Mouse (Mus musculus) embryo, embryonic 10 days (tissue): ENCODE measurements at regions not wholly inside any gene's neighbourhood (a gene's known extent, or its start where the extent isn't known, plus 50 kb on each side); places are given as distances from the start of the nearest gene placed in this dataset.
A peak's percentile ranks its signal among the peaks of the same experiment; 100 is the strongest.

Experiments used
- DNase-seq: peaks from one replicate; pipeline ENCODE4 v3.0.0-alpha.2; 2015; ENCODE audit warnings: low spot score

DNA sequence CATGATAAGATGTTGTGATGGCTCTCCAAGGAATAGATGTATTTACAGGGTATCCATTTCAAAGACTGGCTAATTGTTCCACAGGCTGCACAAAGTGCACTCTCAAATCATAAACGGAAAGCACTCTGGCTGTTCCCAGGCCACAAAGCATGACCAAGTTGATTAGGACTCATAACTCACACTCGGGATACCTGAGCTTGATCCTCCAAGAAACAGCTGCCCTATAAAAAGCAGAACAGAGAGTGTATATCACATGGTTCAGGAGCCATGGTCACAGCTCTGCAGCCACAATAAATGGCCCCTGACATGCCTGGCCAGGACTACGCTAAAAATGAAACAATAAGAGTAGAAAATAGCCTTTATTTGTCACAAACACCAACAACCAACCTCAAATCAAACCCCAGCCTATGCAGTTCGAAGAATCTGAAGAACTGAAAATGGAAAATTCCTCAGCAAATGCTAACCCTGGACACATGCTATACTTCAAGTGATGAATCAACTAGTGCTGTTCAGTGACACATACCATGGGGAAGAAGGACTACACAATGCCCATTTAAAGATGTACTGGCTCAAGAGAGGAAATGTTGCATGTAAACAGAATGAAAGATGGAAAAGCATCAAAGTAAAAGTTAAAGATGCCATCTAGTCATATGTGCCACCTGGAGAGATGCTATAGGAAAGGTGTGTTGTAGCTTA lies 473.5 kb downstream of the Gsdmc2 start:
- no peak for DNase-seq

DNA sequence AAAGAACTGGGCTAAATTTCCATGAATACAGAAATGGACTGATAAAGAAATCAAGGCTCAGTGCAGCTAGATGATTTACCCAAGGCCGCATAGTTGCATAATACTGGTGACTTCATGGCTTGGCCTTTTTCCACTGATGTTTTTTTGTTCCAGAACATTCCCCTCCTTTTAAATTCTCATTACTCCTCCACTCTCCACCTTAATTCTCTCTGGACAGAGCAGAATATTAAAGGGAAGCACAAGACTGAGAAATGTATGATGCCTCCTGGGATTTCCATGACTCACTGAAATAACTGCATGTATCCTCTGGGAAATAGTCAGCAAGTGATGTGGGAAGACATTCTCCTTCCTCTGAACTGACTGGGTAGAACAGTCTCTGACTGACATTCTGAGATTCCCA lies 480.5 kb downstream of the Gsdmc2 start:
- no peak for DNase-seq

DNA sequence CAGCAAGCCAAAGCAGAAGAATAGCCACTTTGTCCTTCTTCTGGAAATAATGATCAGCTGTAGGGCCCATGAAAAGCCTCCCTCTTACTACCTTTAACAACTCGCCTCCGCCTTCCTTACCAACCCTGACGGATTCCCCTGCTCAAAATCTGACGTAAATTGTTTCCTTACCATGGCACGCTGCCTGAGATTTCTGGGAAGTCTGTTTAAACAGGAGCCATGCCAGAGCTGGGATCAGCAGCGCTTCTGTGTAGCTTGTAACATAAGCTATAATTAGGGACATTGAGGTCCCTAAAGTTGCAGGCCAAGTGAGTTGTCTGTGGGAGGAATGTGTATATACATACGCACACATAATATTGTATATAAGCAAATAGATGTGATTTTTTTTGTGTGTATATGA lies 484.6 kb downstream of the Gsdmc2 start:
- DNase-seq, result no peak

DNA sequence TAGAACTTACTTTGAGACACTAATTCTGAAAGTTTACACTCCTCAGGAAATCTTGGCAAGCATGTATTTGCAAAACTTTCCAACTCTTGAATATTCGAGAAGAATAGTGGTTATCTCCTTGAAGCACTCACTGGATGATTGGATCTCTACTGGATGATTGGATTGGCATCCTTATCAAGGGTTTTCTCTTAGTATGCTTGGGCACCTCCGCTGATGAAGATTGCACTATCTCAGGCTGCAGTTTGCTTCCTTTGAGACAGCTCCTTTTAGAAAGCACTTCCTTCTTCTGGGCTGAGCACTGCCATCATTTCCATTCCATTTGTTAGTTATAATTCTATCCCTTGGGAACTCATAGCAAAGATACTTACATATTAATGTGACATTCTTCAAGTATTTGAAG lies 503.2 kb downstream of the Gsdmc2 start:
- DNase-seq, result no peak

DNA sequence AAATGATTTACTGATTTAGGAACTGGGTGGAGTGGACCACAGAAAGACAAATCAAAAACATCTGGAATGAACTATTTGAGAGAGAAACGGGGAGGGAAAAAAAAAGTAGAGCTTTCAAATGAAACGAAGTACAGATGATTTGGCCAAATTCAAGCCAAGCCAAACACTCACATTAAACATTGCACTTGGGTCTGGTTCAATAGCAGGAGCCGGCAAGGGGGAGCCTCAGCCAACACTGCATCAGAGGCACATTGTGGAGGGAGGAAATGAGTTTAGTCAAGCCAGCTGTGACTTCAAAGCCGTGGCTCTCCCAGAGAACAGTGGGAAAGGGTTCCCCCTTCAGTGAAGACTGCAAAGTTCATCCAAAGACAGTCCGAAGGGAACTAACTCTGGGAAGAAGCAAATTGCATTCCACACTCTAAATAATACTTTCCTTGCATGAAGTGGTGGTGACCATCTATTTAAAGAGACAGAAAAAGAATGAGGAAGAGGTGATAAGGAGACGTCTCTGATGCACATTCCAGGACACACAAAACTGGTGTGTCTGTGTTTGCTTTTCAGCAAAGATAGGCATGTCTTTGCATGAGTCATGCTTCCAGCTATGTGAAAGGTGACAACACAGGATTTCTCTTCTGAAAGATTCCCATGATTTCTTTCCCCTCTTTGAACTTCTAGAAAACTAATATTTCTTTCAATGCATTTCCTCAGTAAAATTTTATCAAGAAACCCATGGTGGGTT lies 504.5 kb downstream of the Gsdmc2 start:
- DNase-seq, result peak; percentile 66

DNA sequence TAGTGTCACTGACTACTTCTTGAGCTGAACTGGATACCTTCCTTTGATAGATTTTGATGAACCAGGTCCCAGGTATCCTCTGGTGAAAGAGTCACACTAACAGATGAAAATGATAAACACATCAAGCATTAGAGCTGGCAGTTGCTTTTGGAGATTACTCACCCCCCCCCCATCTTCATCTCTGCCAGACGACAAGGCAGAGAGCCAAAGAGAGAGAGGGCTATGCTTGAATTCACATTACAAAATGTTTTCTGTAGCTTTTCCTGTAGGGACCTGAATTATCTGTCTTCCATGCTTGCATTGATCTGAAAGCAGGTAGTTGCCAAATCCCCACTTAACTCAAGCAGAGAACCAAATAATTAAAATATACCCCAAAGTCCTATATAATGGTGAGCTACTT lies 525.3 kb downstream of the Gsdmc2 start:
- no peak for DNase-seq

DNA sequence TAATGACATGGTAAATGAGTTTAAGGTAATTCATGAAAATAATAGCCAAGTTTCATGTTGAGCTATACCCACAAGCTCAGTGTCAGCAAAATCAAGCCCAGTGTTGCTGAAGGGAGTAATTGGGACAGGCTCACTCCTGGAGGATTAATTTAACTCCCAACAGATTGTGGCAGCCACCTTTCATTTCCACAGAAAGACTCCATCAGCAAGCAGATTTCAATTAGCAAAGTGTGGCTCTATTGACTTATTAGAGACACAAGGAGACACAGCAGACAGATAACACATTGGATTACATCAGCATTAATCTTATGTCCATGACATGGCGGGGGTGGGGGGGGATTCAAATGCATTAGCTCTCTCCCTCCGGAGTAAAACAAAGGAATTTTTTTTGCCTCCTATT lies 534.6 kb downstream of the Gsdmc2 start:
- DNase-seq, result no peak

DNA sequence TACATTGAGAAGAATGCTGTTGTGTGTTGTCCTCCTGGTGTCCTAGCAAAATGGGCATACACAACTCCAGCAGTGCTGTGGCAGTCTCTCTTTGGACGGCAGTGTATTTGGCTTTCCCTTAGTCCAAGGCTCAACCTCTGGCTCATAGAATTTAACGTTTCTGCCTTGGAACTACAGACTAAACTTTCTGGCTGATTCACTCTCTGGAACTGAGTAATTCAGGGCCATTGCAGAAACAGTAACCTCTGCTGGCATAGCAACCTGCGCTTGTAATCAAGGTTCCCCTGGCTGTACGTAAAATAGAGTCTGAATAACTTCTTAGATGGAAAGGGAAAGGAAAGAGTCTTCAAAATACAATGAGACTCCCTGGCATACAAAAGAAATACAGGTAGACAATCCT lies 545.7 kb downstream of the Gsdmc2 start:
- no peak for DNase-seq

DNA sequence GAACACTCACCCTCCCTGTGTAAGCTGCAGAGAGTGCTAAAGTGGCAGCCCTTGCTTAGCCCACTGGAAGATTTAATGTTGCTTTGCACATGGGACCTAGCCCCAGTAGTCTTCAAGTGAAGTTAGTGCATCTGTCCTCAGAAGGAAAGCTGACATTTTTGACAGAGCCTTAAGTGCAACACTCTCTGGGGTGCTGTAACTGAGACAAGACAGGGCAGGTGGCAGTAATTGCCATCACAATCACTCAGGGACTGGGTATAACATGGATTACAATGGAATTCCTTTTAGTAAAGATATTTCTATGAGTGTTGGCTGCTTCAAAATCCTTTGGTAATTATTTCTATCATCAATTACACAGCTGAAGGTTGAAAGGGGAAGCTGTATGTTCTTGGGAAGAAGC lies 556.4 kb downstream of the Gsdmc2 start:
- no peak for DNase-seq

DNA sequence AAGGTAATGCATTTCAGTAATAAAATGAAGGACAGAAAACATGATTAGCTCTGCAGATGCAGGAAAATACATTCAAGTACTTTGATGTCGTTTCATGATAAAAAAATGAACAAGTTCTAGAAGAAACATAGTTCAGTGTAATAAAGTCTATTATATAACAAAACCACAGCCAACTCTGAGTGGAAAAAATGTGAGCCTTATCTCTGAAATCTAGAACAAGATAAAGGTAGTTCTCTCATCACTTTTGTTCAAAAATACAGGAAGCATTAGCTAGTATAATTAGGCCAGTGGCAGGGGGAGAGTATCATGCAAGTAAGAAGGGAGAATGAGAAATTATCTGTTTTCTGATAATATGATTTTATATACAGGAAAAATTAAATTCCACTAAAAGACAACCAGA lies 559.0 kb downstream of the Gsdmc2 start:
- no peak for DNase-seq

DNA sequence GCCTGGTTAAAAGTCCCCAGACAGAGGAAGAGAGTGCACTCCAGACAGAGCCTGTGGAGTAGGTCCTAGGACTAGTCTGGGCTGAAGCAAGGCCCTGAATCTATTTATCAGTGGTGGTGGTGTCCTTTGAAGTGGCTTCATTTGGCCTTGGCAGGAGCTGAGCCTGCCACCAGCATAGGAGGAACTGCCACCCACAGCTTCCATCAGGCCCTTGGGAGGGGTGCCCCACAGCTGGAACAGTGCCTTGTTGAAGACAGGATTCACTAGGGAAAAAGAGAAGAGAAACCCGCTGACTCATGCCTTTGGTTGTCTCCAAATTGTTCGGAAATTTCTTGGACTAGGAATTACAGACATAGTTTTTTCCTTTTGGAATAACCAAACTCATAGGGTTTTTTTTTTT lies 574.6 kb downstream of the Gsdmc2 start:
- DNase-seq, result no peak

DNA sequence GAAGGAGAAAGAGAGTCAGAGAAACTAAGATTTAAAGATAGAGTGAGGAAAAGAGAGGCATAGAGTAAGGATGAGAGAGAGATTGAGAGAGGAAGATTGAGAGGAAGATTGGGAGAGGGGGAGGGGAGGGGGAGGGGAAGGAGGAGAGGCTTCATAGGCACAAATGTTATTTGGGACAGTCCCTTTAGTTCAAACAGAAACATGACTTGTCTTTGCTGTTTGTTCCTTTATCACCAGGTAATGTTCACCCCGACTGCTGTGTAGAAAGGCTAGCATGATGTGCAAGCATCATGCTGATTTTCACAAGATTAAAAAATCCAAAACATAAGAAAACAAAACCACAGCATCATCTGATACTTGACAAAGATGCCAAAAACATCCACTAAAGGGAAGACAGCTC lies 579.1 kb downstream of the Gsdmc2 start:
- DNase-seq, result no peak

DNA sequence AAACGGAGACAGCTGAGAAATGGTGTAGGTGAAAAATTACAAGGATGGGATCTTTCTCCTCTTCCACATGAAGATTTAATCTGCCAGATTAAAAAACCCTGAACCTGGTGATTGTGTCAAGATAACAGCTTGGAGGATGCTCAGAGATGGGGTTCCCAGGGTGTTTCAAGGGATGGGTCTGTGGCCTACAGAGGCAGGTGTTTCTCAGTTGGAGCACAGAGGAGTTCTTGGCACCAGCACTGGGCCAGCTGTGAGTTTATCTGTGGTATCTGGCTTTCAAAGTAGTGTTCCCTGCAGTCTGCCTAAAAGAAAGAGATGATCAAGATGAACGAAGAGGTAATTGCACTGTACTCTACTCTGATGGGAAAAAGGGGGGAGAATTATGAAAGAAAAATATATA lies 589.2 kb downstream of the Gsdmc2 start:
- DNase-seq, result no peak

DNA sequence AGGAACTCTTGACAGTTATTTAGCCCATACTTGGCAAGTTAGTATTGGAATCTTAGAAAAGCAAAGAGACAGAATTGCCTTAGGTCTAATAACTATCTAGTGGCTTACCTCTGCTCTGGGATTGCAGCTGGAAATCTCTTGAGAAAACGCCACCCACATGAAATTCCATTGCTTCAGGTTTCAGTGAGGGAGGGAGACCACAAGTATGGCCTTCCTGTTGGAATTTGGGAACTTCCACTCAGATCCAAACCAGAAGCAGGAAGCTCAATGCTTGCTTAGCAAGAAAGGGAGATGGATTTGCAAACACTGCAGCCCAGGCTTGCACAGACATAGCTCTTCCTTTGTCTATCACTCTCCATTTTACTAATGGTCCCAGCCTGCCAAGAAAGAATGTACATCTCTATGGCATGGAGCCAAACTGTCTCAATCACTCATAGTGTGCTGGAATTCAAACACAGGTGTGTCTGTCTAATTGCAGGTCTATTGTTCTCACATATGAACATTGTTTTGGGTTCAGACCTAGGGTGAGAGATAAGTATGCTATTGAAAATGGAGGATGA lies 592.1 kb downstream of the Gsdmc2 start:
- DNase-seq, result peak; percentile 3

DNA sequence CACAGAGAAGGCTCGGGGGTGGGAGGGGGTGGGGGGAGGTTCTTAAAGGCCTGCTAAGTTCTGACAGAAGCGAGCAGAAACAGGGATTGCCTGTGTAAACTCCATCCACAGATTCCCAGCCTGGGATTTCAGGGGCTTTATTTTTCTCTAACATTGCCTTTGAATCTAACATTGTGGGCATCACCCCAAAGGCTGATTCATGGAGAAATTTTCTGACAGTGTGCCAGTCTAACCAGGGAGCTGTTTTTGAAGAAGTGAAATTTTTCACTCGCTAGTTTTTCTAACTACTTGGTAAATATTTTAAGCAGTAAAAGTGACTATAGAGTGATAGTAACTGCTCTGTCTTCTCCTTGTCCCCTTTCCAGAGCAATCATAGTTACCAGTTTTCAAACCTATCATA lies 606.4 kb downstream of the Gsdmc2 start:
- no peak for DNase-seq

DNA sequence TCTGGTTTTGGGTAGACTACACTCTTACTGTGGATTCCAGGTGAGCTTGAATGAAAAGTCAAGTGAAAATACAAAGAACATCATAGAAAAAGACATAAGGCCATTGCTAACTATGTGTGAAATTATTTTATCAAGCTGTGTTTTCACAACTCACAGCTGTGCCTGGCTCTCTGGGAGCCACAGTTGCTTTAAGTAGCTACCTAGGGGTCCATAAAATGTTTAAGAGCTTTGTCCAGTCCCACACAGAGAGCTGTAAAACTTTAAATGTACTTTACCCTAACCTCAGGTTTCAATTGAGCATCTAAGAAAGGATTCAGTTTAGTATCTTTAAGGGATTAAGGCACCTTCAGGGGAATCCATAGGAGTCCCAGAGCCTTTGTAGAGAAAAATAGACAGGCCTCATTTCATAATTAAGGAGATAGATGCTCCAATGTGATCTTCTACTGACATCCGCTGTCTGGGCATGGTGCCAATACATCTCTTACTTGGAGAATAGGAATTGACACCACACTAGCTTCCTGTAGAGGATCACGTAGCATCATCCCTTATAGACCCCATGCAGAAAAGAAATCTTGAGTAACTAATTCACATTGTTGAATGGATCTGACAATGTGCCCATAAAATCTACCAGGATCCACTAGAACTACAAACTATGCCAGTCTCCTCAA lies 626.5 kb downstream of the Gsdmc2 start:
- DNase-seq, result no peak

DNA sequence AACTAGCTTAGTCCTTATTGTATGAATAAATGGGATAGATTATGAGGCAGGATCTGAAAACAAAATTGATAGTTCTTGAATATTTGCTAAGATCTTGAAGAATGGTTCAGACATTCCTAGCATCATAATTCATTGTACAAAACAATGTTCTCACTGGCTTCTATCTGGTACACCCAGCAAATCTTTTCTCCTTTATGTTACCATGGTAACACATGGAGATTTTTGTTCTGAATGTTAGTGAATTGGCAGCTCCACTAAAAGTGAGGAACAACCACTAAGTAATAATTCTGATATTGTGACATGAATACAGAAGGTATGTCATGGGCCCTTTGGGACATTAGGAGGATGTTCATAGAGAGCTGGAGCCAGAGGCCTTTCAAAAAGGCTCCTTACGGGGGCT lies 639.8 kb downstream of the Gsdmc2 start:
- DNase-seq, result no peak

DNA sequence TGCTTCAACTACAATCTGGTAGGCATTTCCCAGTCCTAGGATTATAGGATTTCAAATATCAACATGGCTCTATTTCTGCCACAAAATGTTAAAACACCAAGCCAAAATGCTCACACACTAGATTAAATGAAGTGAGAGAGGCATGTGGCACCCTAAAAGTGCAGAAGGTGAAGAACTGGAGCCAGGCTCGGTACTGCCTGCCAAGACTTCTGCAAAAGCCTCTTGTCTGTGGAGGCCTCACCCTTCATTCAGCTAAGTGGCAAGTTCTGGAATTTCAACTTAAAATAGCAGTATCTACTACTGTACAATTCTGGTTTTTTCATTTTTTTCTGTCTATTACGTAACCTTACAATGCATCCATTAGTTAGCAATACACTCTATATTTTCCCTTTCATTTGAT lies 649.9 kb downstream of the Gsdmc2 start:
- no peak for DNase-seq

DNA sequence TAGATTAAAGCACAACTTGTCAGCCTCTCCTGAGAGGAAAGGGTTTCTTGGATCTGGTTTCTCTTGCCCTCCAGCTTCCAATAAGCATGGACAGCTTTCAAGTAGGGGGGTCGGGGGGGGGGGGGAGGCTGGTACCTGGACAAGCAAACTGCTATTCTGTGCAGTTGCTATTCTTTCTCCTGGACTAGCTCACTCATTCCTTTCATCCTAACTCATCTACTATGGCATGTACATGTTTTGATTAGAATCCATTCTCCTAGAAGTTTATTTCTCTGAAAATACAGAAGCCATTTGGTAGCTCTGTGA lies 650.5 kb downstream of the Gsdmc2 start:
- no peak for DNase-seq

DNA sequence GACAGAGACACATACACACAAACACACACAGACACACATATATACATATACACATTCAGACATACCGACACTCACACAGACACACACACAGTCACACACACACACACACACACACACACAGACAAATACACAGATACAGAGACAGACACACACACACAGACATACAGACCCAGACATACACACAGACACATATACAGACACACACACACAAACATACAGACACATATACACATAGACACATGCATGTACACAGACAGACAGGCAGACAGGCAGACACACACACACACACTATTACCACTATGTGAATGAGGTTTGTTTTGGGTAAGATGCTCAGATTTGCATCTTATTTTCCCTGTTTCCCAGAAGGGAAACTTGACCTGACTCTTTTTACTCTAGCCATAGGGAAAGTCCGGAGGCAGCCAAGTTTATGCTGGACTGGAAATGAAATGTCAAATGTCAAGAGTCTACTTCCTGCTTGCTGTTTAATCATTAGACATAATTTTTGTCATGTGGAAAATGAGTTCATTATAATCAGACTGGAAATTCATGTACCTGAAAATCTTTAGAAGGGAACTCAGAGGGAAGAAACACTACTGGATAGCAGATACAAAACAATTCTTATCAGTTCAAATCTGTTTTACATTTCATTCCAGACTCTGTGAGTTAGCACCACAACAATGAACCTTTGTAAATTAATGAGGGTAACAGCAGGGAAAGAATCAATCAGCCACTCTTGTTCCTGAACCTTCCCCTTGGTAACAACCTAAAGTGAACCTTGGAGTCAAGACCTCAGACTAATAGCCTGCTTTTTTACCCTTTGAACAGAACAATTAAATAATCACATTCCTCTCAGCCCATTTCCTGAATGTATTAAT lies 651.1 kb downstream of the Gsdmc2 start:
- peak; percentile 45 for DNase-seq

DNA sequence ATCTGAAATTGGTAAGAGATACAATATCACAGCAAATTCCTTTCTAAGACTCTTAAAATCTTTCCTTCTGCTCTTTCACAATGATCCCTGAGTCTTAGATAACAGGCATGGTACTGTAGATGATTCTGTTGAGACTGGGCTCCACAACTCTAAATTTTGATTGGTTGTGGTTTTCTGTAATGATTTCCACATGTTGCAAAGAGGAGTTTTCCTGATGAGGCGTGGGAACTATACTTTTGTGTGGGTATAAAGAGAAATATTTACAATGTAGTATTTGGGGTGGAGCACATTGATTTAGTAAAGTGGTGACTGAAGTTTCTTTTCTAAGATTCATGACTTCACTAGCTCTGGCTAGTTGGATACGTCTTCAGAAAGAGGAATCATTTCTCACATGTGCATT lies 653.2 kb downstream of the Gsdmc2 start:
- DNase-seq, result no peak

DNA sequence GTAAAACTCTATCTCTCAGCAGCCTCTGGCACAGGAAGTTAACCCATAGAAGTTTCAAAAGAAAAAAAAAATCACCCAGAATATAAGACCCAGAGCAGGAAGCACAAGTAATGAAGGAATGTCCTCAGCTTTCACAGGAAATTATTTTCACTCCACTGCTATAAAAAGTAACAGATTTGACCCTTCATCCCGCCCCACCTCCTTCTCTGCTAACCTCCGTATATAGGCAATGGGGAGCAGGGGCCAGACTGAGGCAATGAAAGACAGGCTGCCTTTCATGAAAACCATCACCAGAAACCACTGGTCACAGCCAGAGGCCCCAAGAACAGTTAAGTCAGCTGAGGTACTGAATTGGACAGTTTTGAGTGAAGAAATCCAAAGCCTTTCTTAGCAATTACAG lies 654.9 kb downstream of the Gsdmc2 start:
- DNase-seq, result peak; percentile 35
